In genomic region chr6:135526460-135527160, GRCm38 (mm10) we compare ENCODE assay signal across 8 mouse cellular contexts.
DNase-seq lines count a peak whose midpoint lies in the region; ATAC-seq lines count a peak whose summit lies in the region.

No protein-coding gene starts in this region.

- no peaks in the 10 kb centered on the region for H3K9me3 ChIP-seq in kidney, embryonic 15.5 days (replicated peaks)
- H3K9me3 ChIP-seq in intestine, embryonic 16.5 days (ENCODE audit: control insufficient read depth, low read length): no peaks in the 10 kb centered on the region
- H3K9me3 ChIP-seq in midbrain, embryonic 15.5 days: no peaks in the 10 kb centered on the region

- DNase-seq in kidney, postnatal 14 days: peak; percentile 6
- DNase-seq in fibroblast of lung, adult 2 months (ENCODE audit: low read depth): peak; percentile 6
- no peak for DNase-seq in adrenal gland, adult 2 months
- no peak for DNase-seq in kidney, postnatal 25 days
- no peak for DNase-seq in adrenal gland, adult 18-20 months (ENCODE audit: low spot score in 2 of 2)

- no peak overlapping the region for H3K9ac ChIP-seq in kidney, embryonic 15.5 days
- no peak overlapping the region for H3K9ac ChIP-seq in intestine, embryonic 16.5 days (ENCODE audit: low read depth, low read length)
- H3K9ac ChIP-seq in midbrain, embryonic 15.5 days: no peak overlapping the region

- H3K4me1 ChIP-seq in kidney, embryonic 15.5 days: peaks cover 6% of the 10 kb centered on the region
- H3K4me1 ChIP-seq in intestine, embryonic 16.5 days (ENCODE audit: control insufficient read depth, insufficient read depth, low read length): no peaks in the 10 kb centered on the region
- H3K4me1 ChIP-seq in midbrain, embryonic 15.5 days: peaks cover 9% of the 10 kb centered on the region; the same call in 1 of the 2 replicates

- no peaks in the 10 kb centered on the region for H3K36me3 ChIP-seq in kidney, embryonic 15.5 days
- no peaks in the 10 kb centered on the region for H3K36me3 ChIP-seq in intestine, embryonic 16.5 days (ENCODE audit: control insufficient read depth, insufficient read depth, low read length)
- H3K36me3 ChIP-seq in midbrain, embryonic 15.5 days (replicated peaks): no peaks in the 10 kb centered on the region

- 87% methylated on average over 24 of the region's 24 CpGs for WGBS in kidney, embryonic 15.5 days
- WGBS in intestine, embryonic 16.5 days: 83% methylated on average over 24 of the region's 24 CpGs
- WGBS in midbrain, embryonic 15.5 days: 74% methylated on average over 24 of the region's 24 CpGs

- H3K27me3 ChIP-seq in kidney, embryonic 15.5 days: no peaks in the 10 kb centered on the region
- no peaks in the 10 kb centered on the region for H3K27me3 ChIP-seq in intestine, embryonic 16.5 days (replicated peaks; ENCODE audit: control insufficient read depth, insufficient read depth, low read length)
- H3K27me3 ChIP-seq in midbrain, embryonic 15.5 days (replicated peaks): no peaks in the 10 kb centered on the region

- no peak for ATAC-seq in kidney, embryonic 15.5 days (replicated peaks; ENCODE audit: low FRiP score)
- ATAC-seq in intestine, embryonic 16.5 days: 0 out of 2 replicates have a peak, but pooled peaks have one; percentile 31
- peak; percentile 68; the same call in 1 of the 2 replicates for ATAC-seq in midbrain, embryonic 15.5 days (replicated peaks)

- H3K4me3 ChIP-seq in kidney, embryonic 15.5 days (replicated peaks): no peak overlapping the region
- H3K4me3 ChIP-seq in intestine, embryonic 16.5 days (ENCODE audit: low read length): no peak overlapping the region
- no peak overlapping the region for H3K4me3 ChIP-seq in midbrain, embryonic 15.5 days

- H3K27ac ChIP-seq in kidney, embryonic 15.5 days: no peak overlapping the region
- no peak overlapping the region for H3K27ac ChIP-seq in intestine, embryonic 16.5 days (ENCODE audit: low read length)
- no peak overlapping the region for H3K27ac ChIP-seq in midbrain, embryonic 15.5 days

- H3K4me2 ChIP-seq in kidney, embryonic 15.5 days: no peak overlapping the region
- H3K4me2 ChIP-seq in intestine, embryonic 16.5 days (ENCODE audit: low read depth, low read length): no peak overlapping the region
- H3K4me2 ChIP-seq in midbrain, embryonic 15.5 days: no peak overlapping the region

Comparison
In these comparisons a context has a peak if more than half of its experiments do, and no peak if none do; other contexts are left out.
1. DNase-seq: peak in kidney, postnatal 14 days (single experiment) and fibroblast of lung, adult 2 months (single experiment); none in adrenal gland, adult 2 months (single experiment), kidney, postnatal 25 days (0 of 2) and adrenal gland, adult 18-20 months (0 of 2).